Mouse (Mus musculus): Measurements from ENCODE around the gene Ifrd1.

- no peak for TF ChIP-seq TAL1 (conservative IDR thresholded peaks at IDR 0.05; ENCODE audit: low read depth, low read length)
- no peak for TF ChIP-seq CTCF (IDR thresholded peaks at IDR 0.05; ENCODE audit: low read depth, low read length)
- no peak for TF ChIP-seq GATA1 (IDR thresholded peaks at IDR 0.05; ENCODE audit: borderline replicate concordance, low read length)
Observed at GRCm38 (mm10) chr12:40244926-40245325, 3.4 kb downstream of the Ifrd1 start.

Data from G1E (cell line).